Mouse (Mus musculus) stomach, postnatal 0 days (tissue): ENCODE measurements around the gene Prkd3.

Experiments
- CTCF ChIP-seq: IDR thresholded peaks from 2 replicates; pipeline ENCODE4 v1.5.1; 2016; ENCODE audit warnings: antibody characterized with exemption, low read depth, mild to moderate bottlenecking, moderate library complexity
- EP300 ChIP-seq: optimal IDR thresholded peaks from 2 replicates; pipeline ENCODE3; 2016; ENCODE audit warnings: antibody characterized with exemption

GRCm38 (mm10) chr17:78966092-78966883, 54.3 kb downstream of the Prkd3 start:
- no peak for TF ChIP-seq CTCF
- no peak for TF ChIP-seq EP300
